Mouse (Mus musculus) brain, embryonic 18.5 days (tissue): ENCODE data around the gene Ugt1a8.
"Not testable (repeated sequence)": the region's sequence is repeated elsewhere in the genome, so short reads cannot be mapped to it uniquely, and the experiment has no call there.

Experiments
- DNase-seq: peaks from one replicate; pipeline ENCODE4 v3.0.0-alpha.2; 2012; ENCODE audit warnings: low read depth, low spot score

Ugt1a8 gene

DNA sequence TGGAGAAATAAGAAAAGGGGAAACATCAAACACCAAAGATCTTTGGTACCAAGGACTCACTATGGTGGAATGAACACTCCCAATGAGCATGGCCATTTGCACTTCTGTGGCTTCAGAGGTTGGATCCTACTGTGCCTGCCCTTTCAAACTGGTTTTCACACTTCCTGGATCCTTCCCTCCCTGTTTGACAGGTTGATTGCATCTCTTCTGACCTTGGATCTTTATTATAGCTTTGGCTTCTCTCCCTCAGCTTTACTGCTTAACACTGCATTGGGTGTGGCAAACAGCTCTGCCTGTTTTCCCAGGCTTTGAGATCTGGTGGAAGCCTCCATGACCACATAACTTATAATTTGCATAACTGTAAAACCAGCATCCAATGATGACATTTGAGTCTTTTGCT, 132.7 kb downstream of the Ugt1a8 start:
- DNase-seq = no peak

DNA sequence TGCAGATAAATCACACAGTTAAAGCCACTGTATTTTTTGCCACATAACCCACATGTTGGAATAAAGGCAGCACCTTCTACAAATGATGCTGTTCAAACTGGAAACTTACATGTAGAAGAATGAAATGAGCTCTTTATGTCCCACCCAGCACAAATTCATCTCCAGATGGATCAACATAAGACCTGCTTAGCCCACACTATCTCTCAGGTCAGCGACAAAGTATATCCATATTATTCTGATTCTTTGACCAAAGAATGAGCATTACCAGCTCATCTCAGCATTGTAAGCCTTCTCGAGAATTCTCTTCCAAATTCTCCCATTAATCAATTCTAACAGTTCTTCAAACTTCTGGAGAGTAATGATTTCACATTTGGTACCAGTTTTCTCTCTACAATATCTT, 134.6 kb downstream of the Ugt1a8 start:
- DNase-seq = no peak

DNA sequence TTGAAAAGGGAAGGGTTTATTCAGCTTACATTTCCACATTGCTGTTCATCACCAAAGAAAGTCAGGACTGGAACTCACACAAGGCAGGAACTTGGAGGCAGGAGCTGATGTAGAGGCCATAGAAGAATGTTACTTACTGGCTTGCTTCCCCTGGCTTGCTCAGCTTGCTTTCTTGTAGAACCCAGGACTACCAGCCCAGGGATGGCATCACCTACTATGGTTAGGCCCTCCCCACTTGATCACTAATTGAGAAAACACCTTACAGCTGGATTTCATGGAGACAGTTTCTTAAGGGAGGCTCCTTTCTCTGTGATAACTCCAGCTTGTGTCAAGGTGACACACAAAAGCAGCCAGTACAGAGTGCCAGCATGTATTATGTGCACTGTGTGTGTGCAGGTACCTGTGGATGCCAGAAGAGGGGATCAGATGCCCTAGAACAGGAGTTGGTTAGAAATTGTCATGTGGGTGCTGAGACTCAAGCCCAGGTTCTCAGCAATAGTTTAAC, 135.4 kb downstream of the Ugt1a8 start:
- DNase-seq = not testable (repeated sequence)

DNA sequence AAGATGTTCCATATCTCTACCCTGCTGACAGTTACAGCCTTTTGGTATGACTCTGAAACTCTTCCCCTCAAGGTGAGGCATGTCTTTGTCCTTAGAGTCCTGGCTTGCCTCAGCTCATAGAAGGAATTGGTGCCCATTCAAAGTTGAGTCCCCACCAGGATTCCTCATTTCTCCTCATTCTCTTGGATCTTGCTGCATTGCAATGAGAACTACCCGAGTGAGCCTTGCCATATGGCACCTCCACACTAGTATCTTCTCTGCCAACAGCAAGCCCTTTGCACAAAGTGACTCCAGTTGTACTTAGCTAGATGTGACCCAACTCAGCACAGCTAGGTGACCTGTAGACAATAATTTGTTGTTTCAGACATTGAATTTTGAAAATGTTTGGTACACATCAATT, 136.0 kb downstream of the Ugt1a8 start:
- no peak for DNase-seq

DNA sequence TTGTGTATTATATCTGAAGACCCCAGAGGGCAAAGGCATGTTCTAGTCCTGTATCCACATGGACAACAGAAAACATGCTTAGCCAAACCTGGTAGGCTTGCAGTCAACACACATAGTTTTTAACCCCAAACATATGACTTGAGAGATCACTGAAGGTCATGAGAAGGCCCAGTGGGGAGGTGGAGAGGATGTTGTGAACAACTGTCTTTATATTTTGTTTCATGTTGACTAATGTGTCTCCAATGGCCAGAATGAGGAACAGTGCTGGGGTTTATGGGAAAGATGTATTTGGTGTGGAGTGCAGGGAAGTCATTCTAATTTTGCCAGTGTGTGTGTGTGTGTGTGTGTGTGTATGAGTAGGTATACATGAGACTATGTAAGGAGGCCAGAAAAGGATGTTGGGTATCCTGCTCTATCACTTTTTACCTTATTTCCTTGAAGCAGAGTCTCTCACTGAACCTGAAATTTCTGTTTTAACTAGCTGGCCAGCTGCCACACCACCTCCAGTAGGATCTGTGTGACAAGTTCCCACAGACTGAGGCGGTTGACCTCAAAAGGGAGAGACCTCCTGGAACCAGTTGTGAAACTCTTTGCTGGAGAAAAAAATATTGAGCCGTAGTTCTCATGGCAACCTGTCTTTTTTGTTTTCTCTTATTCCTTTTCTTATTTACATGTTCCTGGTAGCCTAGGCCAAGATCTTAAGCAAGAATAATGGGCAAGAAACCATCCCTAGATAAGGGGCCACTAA, 136.6 kb downstream of the Ugt1a8 start:
- no peak for DNase-seq

DNA sequence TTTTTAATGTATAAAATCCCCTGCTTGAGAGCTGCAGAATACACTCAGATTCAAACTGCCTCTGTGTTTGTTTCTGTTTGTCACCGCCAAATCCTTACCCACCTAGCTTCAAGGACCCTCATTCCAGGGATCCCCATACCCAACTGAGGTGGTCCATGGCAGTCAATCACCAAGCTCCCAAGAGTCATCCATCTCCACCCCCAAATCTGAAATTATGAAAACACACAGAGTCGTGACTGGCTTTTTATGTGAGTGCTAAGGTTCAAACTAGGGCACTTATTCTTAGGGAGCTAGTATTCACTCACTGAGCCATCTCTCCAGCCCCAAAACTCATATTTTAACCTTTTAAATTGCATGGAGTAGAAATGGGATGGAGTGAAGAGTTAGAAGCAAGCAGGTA, 137.7 kb downstream of the Ugt1a8 start:
- DNase-seq = not testable (repeated sequence)

DNA sequence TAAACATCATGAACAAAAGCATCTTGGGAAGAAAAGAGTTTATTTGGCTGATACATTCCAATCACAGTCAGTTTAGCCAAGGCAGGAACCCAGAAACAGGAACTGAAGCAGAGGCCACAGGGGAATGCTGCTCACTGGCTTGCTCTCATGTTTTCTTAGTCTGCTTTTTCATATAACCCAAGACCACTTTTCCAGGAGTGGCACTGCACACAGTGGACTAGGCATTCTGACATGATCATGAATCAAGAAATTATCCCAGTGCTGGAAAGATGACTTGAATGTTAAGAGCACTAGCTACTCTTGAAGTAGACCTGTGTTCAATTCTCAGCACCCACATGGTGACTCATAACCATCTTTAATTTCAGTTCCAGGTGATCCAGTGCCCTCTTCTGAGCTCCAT, 138.1 kb downstream of the Ugt1a8 start:
- no peak for DNase-seq

DNA sequence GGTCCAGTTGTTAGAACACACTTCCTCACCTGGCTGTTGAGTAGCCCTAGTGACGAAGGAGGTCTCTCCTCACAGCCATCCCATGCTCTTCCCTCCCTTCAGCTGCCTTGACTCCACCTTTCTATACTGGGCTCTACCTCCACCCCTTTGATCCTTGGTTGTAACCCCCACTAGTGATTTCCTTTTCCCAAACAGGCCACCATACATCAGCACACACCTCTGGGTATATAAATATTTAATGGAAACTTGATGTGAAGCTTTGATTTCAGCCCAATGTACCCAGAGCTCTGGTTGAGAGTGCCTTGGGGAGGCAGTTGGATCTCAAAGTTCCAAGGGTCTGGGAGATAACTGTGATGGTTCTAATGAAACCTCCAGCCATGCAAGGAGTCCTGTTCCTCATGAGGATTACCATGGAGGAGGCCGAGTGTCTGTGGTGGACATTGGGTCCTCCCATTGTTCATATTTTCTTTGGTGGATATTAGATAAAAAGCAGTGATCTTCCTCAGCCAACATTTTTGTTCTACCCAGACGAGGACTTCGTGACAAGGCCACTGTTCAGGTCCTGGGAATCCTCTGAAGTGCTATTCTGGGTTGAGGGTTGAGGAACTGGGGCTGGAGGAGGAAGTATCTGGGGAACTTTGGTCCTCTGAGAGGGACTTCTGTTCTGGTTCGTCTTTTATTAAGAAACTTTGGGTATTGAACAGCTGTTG, 139.2 kb downstream of the Ugt1a8 start, which contains the start of gene Mroh2a:
Gene Mroh2a (plus strand): TSS at position 317 of the 710 bp plus-strand sequence.
- no peak for DNase-seq

DNA sequence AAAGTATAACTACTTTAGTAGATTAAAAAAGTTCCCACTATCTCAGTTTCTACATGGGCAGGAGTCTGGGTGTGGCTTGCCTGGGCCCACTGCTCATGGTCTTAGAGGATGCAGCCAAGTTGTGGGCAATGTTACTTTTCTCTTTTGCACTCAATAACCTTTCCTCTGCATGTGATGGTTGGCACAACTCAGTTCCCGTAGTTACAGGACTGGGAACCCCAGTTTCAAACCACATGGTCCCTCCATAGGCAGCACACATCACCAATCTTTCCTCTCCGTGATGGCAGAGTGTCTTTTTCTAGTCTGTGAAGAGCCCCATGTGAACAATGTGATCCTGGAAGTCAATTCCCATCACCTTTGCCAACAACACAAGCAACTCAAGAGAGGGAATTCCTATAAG, 139.9 kb downstream of the Ugt1a8 start:
- DNase-seq = no peak

DNA sequence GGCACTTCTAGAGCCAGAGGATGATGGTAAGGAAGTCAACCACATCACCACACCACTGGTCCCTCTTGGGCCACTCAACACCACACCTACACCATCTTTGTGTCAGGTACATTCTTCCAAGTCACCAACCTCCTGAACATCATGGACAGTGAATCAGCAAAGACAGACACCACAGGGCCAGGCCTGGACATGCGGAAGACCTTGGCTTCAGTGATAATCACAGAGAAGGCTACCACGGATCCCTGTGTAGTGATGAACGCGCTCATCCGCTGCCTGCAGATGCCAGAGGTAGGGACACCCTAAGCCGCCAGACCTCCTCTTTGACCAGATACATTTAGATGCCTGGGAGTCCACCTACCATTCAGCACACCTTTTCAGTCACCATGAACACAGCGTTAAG, 140.5 kb downstream of the Ugt1a8 start:
- no peak for DNase-seq

DNA sequence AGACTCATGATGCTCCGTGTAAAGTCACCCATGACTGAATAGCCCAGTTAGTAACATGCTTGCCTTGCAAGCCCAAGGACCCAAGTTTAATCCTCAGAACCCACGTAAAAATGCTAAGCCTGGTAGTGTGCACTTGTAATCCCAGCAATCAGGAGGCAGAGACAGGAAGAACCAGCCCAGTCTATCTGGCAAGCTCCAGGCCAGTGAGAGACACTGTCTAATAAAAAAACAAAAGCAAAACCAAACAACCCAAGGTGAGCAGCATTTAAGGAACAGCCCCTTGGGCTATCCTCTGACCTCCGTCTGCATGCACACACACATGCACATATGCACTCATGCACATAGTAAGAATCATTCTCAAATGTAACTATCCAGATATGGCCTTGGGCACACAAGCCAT, 142.0 kb downstream of the Ugt1a8 start:
- no peak for DNase-seq

DNA sequence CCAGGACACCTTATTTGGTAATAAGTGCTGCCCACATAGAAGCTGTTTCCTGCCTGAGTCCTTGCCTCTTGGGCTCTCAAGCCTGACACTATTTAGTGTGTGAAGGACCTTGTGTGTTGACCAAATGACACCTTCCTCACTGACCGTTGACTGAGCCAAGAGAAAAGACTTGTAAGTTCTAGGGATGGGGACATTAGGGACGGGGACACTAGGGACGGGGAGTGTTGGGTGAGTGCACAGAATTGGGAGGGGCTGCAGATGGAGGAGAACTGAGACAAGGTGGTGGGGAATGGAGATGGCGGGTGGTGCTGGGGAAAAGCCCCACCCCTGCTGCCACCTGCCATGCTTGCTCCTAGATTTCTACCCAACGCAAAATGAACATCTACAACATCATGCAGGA, 142.4 kb downstream of the Ugt1a8 start:
- no peak for DNase-seq

DNA sequence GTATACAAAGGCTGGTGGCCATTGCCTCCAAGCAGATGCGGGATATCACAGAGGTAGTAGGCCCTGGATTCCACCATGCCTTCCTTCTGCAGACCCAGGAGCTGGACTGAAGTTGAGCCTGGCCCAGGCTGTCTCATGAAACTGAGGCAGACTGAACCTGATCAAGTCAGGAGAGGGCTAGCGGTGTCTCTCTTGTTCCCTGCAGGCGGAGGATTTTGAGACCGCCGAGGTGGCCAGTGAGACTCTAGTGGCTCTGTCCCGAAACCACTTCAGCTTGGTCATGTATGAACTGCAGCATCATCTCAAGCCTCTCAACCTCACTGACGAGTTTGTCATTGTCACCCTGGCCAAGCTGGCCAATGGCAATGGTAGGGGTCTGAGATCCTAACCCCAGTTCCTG, 142.8 kb downstream of the Ugt1a8 start:
- no peak for DNase-seq

DNA sequence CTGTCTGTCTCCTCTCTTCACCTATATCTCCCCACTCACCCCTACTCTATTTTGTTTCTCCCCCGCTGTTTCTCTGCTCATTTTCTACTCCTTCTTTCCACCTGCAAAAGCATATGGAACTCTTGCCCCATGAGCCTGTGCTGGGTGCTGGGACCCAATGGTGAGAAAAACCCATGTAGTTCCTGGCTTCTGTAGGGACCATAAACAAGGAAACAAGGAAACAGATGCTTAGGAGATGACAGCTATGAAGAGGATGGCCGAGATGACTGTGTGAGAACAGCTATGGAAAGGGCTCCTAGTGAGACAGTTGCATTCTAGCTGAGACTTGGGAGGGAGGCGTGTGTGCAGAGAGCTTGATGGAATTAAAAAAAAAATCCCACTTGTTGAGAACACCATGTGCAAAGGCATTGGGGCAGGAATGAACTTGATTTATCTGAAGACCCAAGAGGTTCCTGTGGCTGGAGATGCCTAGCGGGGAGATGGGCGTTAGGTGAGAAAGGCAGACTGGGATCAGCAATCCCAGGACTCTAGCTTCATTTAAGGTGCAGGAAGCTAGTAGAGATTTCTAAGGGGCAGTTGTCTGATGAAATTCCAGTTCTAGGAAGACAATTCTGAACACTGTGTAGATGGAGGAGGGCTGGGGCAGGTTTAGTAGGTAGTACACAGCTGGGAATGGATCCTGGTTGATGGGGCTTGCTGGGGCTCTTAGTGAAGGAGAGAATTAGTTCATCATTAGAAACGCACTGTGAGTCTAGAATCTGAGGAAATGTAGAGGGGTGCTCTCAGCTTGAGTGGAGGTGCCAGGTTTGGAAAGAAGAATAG, 143.6 kb downstream of the Ugt1a8 start:
- DNase-seq = no peak

DNA sequence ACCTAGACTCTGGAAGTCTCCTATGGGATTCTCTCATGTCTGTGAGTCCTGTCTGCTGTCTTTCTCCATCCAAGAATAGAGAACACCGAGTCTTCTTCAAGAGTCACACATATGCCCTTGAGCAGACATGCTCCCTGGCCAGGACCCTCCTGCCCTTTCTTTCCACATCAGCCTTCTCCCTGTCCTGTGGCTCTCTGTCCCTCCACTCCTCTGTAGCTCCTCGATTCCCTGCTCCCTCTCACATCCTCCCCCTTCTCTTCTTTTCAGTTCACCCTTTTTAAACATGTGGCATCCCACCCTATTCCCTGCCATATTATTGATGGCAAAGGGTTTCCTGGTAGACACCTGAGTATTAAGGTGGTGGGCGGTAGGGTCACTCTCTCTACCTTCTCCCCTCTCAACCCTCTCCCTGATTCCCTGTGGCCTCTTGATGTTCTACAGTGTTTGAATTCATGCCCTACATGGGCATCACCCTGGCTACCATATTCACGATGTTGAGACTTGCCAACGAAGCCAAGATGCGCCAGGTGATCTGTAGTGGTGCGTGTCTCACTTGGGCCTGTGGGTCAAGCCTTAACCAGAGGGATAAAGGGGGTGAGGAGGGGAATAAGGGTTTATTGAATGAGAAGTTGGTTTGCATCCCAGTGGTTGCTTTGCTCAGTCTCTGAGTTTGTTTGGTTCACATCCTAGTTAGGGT, 144.3 kb downstream of the Ugt1a8 start:
- no peak for DNase-seq

DNA sequence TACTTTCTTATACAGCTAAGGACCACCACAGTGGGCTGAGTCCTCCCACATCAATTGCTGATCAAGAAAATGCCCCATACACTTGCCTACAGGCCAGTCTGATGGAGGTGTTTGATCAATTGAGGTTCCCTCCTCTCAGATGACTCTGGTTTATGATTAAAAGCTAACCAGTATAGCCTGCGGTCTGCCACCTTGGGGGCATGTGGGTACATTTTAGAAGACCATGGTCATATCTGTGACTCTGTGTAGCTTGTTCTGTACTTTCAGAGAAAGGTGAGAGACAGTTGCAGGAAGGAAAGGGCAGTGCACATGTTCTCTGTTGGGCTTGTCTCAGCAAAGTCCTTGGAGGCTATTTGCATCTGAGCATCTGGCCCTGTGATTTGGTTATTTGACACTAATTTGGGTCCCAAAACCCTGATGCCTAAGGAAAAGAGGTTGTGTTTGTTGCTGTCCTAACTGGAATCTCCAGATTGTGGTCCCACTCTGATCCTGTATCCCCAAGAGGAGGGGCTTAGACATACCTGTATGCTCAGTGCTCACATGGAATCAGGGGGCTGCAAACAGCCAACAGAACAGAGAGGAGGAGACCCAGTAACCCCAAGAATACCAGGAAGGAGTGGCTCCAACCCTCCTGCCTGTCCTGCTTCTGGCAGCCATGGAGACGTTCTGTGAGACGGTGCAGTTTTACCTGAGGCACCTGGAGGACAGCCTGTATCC, 145.2 kb downstream of the Ugt1a8 start:
- no peak for DNase-seq

DNA sequence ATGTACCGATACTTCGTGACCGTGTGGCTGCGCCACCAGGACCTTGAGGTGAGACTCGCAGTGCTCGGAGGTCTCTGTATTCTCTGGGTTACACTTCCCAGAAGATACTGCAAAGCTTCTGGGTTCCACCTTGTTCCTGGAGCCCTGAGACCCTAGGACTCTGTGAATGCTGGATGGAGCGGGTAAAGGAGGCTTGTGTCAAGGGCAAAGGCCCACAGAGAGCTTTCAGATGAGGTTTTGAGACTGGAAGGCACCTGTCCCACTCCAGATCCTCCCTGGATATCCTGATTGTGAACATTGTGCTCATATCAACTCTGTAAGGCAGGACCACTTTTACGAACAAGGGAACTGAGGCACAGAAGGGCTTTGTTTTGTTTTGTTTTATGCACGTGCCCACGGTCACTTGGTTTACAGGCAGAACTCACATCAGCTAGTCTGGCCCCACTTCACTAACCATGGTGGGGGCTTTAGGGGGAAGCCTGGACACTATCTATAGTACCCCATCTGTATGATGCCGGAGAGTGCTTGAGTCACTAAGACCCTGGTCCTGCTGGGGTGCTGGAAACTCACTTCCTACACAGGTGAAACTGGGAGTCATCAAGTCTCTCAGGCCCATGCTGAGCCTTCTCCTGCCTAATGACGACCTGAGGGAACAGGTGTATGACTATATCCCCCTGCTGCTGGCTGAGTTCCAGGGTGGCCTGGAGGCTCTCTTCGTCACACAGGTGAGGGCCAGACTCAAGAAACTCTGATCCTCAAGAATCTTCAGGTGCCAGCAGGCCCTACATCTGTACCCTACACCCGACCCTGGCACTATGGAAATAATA, 146.0 kb downstream of the Ugt1a8 start:
- DNase-seq = no peak

DNA sequence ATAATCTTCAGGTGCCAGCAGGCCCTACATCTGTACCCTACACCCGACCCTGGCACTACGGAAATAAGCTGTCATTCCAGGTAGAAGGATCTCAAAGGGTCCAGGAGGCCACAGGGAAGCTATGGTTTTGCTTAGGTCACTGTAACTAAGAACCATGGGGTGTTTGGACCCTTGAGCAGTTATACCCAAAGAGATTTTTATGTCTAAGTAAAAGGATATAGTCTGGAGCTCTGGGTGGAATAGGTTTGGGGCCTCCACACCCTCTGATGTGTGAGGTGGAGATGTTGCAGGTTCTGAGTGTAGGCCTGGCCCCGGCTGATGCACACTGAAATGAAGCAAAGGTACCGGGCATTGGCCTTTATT, 146.6 kb downstream of the Ugt1a8 start:
- DNase-seq = no peak

DNA sequence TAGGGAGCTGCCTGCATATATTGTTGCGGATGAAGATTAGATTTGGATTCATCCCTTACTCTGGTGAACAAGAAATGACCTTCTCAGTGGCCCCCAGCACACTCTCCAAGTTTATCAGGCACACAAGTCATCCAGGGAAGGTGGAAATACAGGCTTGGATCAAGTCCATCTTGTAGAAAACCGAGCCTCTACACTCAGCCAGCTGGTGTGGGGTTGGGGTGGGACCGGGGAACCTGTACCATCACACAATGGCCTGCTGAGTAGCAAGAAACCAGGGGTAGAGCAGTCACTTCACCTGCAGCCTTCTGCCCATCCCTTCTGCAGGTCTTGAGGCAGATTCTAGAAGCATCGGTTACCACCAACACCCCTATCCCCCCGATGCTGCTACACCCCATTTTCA, 147.0 kb downstream of the Ugt1a8 start:
- DNase-seq = no peak
